Mouse (Mus musculus) lung, embryonic 14.5 days (tissue): Measurements from ENCODE around the gene Nde1. TPM values are rescaled to one million over a fixed set of nuclear protein-coding genes. Genes with fewer than 3 reads are reported as not detected.

Experiments used
- ATAC-seq: fragments of 200-750 bp; cut with Nextera tagmentation; 2 replicates; pipeline ENCODE4 v1.8.0; 2017; ENCODE audit warnings: mild to moderate bottlenecking, moderate TSS enrichment, moderate library complexity; ENCODE audit not compliant: insufficient read depth
- DNase-seq: peaks from one replicate; pipeline ENCODE4 v3.0.0-alpha.2; 2015
- H3K27ac ChIP-seq: fragments of 300-500 bp; sonication (generic); 2 replicates; pipeline ENCODE4 v1.5.1; 2014; ENCODE audit warnings: low read depth, mild to moderate bottlenecking, moderate library complexity
- H3K27me3 ChIP-seq: fragments of 300-500 bp; sonication (generic); 2 replicates; pipeline ENCODE4 v1.6.1; 2014; ENCODE audit warnings: low read length, control low read depth; ENCODE audit not compliant: insufficient read depth
- H3K36me3 ChIP-seq: fragments of 300-500 bp; sonication (generic); 2 replicates; pipeline ENCODE4 v1.6.1; 2014; ENCODE audit warnings: control low read depth; ENCODE audit not compliant: insufficient read depth
- H3K4me1 ChIP-seq: fragments of 300-500 bp; sonication (generic); 2 replicates; pipeline ENCODE4 v1.6.1; 2014; ENCODE audit warnings: antibody characterized with exemption, control low read depth; ENCODE audit not compliant: insufficient read depth
- H3K4me2 ChIP-seq: fragments of 300-500 bp; sonication (generic); 2 replicates; pipeline ENCODE4 v1.6.1; 2014; ENCODE audit warnings: mild to moderate bottlenecking
- H3K4me3 ChIP-seq: fragments of 300-500 bp; sonication (generic); 2 replicates; pipeline ENCODE4 v1.5.1; 2014; ENCODE audit warnings: low read depth, low read length
- H3K9ac ChIP-seq: fragments of 300-500 bp; sonication (generic); 2 replicates; pipeline ENCODE4 v1.6.1; 2014
- H3K9me3 ChIP-seq: fragments of 300-500 bp; sonication (generic); 2 replicates; pipeline ENCODE4 v1.6.1; 2016; ENCODE audit warnings: low read depth, low read length, control low read depth
- CTCF ChIP-seq: IDR thresholded peaks from 2 replicates; pipeline ENCODE4 v1.5.1; 2016; ENCODE audit warnings: antibody characterized with exemption, low read depth
- WGBS: fragments of 180-500 bp; shearing (Covaris S2); extraction: QIAGEN DNeasy Blood & Tissue Kit; methylation state at CpG from one replicate; pipeline ENCODE4 v1.1.7; 2014; 5-methylcytosine and 5-hydroxymethylcytosine counted together
- polyA plus RNA-seq: library from polyadenylated mRNA; unstranded; fragments of >200 nt; fragmentation: Nextera tagmentation; extraction: Ambion mirVana; gene quantifications from 2 replicates; pipeline ENCODE4 v1.2.1, GENCODE M21; 2014

The Nde1 gene
- polyA plus RNA-seq, 1 experiment from 2014 or later = 157 TPM

DNA sequence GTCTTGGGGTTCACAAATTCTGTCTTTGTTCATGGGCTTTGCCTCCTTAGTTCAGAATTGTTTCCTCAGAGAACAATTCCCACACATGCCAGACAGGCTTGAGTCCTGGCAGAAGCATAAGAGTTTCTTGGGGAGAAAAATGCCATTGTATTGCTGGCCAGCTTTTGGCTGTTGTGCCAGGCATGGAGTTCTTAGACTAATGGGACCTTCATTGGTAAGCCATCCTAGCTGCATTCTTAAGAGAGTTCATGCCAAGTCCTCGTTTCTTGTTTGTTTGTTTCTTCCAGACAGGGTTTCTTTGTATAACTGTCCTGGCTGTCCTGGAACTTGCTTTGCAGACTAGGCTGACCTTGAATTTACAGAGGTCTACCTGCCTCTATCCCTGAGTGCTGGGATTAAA, 20.8 kb downstream of the Nde1 start:
- Histone ChIP-seq H3K4me3 (no peak overlapping the region), H3K27me3 (no peaks in the 10 kb centered on the region), H3K4me1 (no peaks in the 10 kb centered on the region), H3K9me3 (no peaks in the 10 kb centered on the region), H3K27ac (no peak overlapping the region), H3K36me3 (peaks cover 99% of the 10 kb centered on the region), H3K9ac (no peak overlapping the region), H3K4me2 (no peak overlapping the region)
- ATAC-seq = no peak
- 51% methylated on average over 1 of the region's 1 CpGs for WGBS
- DNase-seq = no peak
- no peak for TF ChIP-seq CTCF

DNA sequence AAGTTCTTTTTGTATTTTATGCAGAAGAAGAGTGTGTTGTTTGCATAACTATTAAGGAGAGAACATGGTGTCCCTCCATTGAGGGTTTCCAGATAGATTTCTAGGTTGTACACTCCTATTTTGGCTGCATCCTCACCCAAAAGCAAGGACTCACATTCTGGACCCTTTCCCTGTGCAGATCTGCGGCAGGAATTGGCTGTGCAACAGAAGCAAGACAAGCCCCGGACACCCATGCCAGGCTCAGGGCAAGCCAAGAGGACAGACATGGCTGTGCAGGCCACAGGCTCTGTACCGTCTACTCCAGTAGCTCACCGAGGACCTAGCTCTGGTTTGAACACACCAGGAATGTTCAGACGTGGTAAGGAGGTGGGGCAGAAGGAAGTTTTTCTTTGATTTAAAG, 22.4 kb downstream of the Nde1 start:
- H3K27me3 ChIP-seq = no peaks in the 10 kb centered on the region
- H3K36me3 ChIP-seq = peaks cover 99% of the 10 kb centered on the region
- H3K4me2 ChIP-seq = no peak overlapping the region
- no peaks in the 10 kb centered on the region for H3K4me1 ChIP-seq
- 93% methylated on average over 5 of the region's 5 CpGs for WGBS
- no peak overlapping the region for H3K9ac ChIP-seq
- TF ChIP-seq CTCF = no peak
- no peak overlapping the region for H3K4me3 ChIP-seq
- ATAC-seq (no peak), DNase-seq (no peak)
- H3K9me3 ChIP-seq = no peaks in the 10 kb centered on the region
- H3K27ac ChIP-seq = no peak overlapping the region

DNA sequence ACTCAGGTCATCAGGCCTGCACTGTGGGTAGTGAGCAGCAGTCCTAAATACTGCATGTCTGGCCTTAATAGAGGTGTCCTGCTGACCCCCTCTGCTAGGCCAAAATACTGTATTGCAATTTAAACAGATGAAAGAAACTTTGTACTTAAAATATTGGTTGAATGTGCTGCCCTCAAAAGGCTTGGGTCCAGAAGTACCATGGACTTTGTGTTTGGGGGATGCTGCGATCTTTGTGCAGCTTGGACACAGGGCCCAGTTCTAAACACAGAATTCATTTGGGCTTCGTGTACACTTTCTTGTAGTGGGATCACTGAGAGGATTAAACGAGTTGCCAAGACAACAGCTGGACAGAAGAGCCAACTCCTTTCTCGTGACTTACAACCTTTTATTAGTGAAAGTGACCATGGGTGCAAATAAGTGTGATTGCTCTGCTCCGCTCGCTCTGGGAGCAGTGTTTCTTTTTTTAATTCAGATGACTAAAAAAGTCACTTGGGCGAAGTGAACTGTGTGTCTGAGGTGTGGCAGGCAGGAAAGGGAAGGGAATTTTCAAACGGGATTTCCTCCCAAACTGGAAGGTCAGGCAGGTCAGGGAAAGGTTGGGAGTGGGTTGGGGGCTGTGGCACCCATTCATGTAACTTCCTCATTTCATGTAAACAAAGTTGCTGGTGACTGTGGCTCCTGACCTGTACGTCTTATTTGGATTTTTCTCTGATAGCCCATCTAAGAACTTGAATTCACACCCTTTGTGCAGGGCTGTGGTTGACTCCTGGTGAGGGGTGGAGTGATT, 31.3 kb downstream of the Nde1 start:
- no peaks in the 10 kb centered on the region for H3K27me3 ChIP-seq
- peak; percentile 16 for DNase-seq
- no peak for TF ChIP-seq CTCF
- no peak overlapping the region for H3K4me3 ChIP-seq
- H3K9me3 ChIP-seq = no peaks in the 10 kb centered on the region
- H3K9ac ChIP-seq = no peak overlapping the region
- no peak overlapping the region for H3K4me2 ChIP-seq
- 61% methylated on average over 9 of the region's 9 CpGs for WGBS
- H3K36me3 ChIP-seq = peaks cover 43% of the 10 kb centered on the region
- H3K4me1 ChIP-seq = no peaks in the 10 kb centered on the region
- H3K27ac ChIP-seq = no peak overlapping the region
- no peak for ATAC-seq

DNA sequence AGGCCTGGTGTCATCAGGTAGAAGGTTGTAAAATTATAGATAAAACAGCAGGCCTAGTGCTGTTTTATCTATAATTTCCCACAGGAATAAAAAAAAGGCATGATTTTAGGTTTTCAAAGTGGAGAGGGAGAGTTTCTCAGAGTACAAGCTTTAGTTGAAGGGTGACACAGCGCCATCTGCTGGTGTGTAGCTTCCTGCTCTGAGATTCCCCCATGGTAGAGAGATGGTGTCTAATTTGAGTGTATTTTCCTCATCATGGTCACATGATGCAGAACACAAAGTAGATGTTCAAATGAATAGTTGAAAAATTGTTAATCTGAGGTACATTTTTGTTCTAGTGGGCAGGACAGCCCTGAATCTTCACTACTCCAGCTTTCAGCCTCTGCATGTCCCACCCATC, 32.4 kb downstream of the Nde1 start:
- 36% methylated on average over 1 of the region's 1 CpGs for WGBS
- Histone ChIP-seq H3K9me3 (no peaks in the 10 kb centered on the region), H3K27me3 (no peaks in the 10 kb centered on the region), H3K9ac (no peak overlapping the region), H3K36me3 (peaks cover 32% of the 10 kb centered on the region), H3K4me2 (no peak overlapping the region), H3K4me1 (no peaks in the 10 kb centered on the region), H3K27ac (no peak overlapping the region), H3K4me3 (no peak overlapping the region)
- peak; percentile 70 for TF ChIP-seq CTCF
- ATAC-seq (no peak), DNase-seq (peak; percentile 76)

DNA sequence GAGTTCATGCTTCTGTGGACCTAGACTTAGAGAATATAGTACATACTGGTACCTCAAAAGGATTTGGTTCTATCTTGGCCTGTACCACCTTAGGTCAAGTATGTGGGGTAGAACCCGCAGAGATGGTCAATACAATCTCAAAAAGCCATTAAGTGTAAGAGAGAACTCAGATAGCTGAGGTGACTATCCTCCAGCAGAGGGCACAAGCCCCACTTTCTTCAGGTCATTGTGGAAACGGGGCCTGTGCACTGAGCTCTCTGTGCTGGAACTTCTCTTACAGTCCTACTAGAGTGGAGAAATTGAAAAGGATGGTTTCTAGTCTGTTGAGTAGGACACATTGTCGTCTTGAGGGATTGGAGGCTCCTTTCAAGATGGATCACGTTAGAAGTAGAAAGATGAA, 35.7 kb downstream of the Nde1 start:
- no peak overlapping the region for H3K4me3 ChIP-seq
- no peak overlapping the region for H3K9ac ChIP-seq
- no peaks in the 10 kb centered on the region for H3K4me1 ChIP-seq
- WGBS = 70% methylated on average over 4 of the region's 4 CpGs
- H3K36me3 ChIP-seq = peaks cover 4% of the 10 kb centered on the region; the same call in 1 of the 2 replicates
- H3K27me3 ChIP-seq = no peaks in the 10 kb centered on the region
- H3K27ac ChIP-seq = no peak overlapping the region
- ATAC-seq (no peak), DNase-seq (no peak)
- TF ChIP-seq CTCF = no peak
- no peaks in the 10 kb centered on the region for H3K9me3 ChIP-seq
- no peak overlapping the region for H3K4me2 ChIP-seq

DNA sequence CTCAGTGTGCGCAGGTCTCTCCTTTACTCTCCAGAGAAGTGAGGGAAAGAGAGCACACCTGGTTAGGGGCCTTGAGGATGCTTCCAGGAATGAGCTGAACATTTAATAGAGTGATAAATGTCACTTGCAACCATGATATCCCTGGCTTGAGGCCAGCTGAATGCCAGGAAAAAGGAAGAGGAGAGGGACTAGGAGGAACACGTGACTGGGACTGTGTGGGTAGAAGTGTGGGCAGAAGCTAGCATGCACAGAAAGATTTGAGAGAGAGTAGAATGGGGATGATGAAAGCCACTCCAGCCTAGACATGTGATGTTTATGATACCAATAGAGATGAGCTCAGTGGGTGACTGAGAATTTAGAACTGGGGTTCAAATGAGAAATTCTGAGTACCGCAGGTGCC, 52.1 kb downstream of the Nde1 start:
- Histone ChIP-seq H3K27me3 (no peaks in the 10 kb centered on the region), H3K27ac (no peak overlapping the region), H3K4me3 (no peak overlapping the region), H3K9ac (no peak overlapping the region), H3K36me3 (no peaks in the 10 kb centered on the region), H3K4me2 (no peak overlapping the region), H3K4me1 (no peaks in the 10 kb centered on the region), H3K9me3 (no peaks in the 10 kb centered on the region)
- no peak for TF ChIP-seq CTCF
- WGBS = 77% methylated on average over 3 of the region's 3 CpGs
- ATAC-seq (no peak), DNase-seq (no peak)

DNA sequence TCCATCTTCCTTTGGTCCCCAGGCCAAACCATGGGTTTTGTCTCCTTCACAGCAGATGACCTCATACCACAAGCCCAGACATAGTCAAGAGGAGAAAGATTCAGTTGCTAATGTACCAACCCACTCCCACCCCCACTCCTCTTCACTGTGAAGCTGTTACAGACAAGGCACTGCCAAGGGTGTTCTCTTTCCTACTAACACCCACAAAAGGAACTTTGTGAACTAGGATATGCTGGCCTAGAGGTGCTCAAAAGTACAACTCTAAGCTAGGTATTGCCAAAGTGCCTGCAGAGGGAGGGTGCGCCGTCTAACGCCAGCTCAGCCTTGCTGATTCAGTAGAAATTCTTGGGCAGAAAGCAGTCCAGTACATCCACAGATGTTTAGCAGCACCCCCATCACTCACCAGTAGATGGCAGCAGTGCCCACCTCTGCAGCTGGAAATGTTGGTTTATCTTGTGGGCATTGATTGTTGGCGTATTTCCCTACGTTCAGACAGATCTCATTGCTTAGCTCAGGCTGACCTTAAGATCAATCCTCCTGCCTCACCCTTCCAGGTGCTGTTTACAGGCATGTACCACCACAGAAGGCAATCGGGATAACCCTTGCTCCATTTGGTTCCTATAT, 74.1 kb downstream of the Nde1 start:
- ATAC-seq = peak; percentile 33

More for the DNA sequence above, 74.1 kb downstream of the Nde1 start:
- peak; percentile 91 for DNase-seq
- peak; percentile 97 for TF ChIP-seq CTCF
- Histone ChIP-seq H3K9me3 (no peaks in the 10 kb centered on the region), H3K36me3 (no peaks in the 10 kb centered on the region; the same call in 1 of the 2 replicates), H3K27me3 (no peaks in the 10 kb centered on the region), H3K27ac (no peak overlapping the region), H3K4me1 (no peaks in the 10 kb centered on the region), H3K4me2 (no peak overlapping the region), H3K4me3 (no peak overlapping the region), H3K9ac (no peak overlapping the region)
- 18% methylated on average over 6 of the region's 6 CpGs for WGBS
